Mouse (Mus musculus) fat pad, adult 2 months (tissue): ENCODE data around the gene Wdsub1.

Experiments used
- DNase-seq: peaks from one replicate; pipeline ENCODE4 v3.0.0-alpha.2; 2011; ENCODE audit warnings: low read depth, low spot score; ENCODE audit errors: extremely low read depth

Gene Wdsub1

DNA sequence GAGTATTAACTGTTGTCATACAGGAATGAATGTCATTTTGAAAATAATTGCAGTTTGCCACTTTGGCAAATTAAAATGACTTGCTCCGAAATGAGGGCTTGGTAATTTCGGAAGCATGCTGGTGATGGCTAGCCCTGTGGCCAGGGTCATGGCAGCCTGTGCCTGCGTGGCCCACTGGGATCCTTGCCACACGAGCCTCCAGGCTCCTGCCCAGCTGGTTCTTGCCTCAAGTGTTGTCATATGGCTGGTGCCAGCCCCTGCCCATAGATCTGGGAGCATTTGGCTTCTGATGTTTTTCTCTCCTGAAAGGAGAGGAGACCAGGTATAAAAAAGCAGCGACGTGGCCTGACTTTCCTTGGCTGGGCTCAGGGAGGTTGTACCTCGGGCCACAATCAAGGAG lies 72.4 kb downstream of the Wdsub1 start:
- DNase-seq = no peak

DNA sequence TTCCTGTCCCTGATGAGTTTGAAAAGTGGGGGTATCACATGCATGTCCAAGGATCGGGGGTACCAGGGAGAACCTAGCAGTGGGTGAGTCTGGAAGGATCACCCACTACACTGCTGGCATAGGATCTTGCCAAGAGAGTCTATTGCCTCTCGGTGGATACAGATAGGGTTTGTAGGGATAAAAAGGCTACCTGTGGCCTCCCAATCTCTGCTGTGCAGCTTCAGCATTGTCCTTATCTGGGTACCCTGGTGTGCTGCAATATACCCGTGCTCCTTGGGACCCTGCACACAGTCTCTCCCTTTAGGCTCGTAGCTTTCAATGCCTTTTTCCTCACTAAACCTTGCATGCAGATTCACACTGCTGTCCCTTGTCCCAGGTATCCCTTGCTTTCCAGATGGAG lies 73.8 kb downstream of the Wdsub1 start:
- DNase-seq = no peak

DNA sequence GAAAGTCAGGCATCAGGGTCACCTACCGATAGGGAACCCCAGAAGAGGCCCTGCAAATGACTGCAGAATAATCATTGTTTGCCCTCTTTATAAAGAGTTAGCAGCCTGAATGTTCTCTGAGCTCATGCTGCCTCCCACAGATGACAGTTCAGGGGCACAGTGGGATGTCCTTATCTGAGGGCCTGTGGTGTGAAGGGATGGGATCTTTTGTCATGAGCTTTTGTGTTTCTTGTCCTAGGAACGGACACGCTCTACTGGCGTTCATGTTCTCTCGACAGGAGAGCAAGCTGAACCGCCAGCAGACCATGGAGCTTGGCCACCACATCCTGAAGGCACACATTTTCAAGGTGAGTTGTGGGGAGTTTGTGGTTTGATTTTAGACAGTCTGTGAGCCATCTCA lies 76.4 kb downstream of the Wdsub1 start:
- DNase-seq = no peak

DNA sequence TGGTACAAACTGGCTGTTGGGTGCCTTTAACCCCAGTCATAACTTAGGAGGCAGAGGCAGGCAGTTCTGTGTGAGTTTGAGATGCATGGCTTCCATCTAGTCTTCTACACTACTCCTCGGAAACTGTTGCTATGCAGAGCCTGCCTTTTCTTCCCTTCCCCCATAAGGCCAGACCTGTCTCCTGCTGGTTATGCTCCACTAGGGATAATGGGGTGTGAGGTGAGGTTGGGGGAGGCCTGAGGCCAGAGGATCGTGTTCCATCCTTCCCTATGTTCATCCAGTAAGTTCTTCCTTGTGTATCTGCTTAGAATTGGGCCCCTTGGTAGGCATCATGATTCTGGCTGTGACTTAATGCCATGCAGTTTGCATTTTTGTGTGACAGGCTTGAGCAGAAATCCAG lies 76.8 kb downstream of the Wdsub1 start:
- DNase-seq = no peak

DNA sequence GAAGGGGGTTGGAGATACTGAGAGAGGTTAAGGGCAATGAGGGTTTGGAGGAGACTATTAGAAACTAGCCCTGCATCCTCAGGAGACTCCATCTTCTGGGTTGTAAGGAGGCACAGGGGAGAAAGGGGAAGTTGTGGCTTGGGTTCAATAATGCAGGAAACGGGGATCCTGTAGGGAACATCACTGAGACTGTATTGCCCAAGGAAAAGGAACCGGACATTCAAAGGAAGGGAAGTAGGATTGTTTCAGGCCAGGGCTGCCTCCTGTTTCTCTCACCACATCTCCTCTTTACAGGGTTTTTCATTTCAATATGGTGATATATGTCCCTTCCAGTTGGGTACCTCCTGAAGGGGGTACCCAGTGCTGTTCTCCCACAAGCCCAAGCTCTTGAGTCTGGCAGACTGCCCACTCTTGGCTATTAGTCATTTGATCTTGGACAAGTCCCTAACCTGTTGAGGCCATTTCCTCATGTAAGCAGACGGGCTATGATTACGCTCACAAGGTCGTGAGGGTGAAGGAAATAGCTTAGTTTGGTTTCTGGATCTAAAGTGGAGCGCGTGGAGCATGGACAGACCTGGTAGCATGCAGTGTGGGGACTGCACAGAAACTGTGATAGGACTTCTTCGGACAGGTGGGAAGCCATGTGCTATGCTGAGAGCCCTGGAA lies 79.5 kb downstream of the Wdsub1 start:
- no peak for DNase-seq
